Mouse (Mus musculus): ENCODE data around the gene Elovl7.
A peak's percentile ranks its signal among the peaks of the same experiment; 100 is the strongest.

Elovl7 gene

DNA sequence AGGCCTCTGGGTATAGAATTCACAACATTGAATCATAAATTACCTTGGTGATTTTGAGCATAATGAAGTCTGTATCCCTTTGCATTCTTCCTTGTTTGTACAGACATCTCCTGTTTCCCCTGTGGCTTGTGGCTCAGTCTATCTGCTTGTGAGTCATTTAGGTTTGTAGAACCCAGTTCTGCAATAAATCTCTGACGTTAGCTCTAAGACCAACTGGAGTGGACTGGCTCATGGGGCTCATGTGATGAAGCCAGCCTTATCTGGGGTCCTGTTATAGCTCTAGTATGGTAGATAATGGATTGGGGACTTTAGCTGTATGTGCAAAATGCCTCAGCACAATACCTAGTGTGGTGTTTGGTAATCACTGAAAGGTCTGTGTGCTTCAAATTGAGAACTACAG is 89.6 kb downstream of the Elovl7 start:
- no peak for DNase-seq

- DNase-seq: no peak
Measured at GRCm38 (mm10) chr13:108304680-108305079, 90.5 kb downstream of the Elovl7 start.

GRCm38 (mm10) chr13:108315702-108316486 is 101.7 kb downstream of the Elovl7 start, which contains the start of gene Depdc1b:
Depdc1b (plus strand) TSS chr13:108316332.
- peak; percentile 94 to 96 for DNase-seq

GRCm38 (mm10) chr13:108316487-108316903 is 102.3 kb downstream of the Elovl7 start:
- no peak for DNase-seq

DNA sequence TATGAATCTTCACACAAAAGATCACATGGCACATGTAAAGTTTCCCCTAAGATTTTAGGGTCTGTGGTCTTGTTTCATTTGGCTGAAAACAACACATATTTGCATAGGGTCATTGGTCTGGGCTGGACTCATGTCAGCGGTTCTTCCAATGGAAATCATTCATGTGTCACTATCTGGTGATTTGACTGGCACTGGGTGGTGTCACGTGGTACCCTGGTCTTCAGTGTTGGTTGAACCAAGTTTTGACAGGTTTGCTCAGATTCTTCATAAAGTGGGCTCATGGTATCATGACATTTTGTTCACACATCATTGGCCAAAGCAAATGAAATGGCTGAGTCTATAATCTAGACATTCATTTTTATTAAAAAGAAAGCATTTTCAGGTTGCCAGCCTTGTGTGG is 103.2 kb downstream of the Elovl7 start:
- no peak for DNase-seq

GRCm38 (mm10) chr13:108319028-108319427 is 104.8 kb downstream of the Elovl7 start:
- no peak for DNase-seq

DNA sequence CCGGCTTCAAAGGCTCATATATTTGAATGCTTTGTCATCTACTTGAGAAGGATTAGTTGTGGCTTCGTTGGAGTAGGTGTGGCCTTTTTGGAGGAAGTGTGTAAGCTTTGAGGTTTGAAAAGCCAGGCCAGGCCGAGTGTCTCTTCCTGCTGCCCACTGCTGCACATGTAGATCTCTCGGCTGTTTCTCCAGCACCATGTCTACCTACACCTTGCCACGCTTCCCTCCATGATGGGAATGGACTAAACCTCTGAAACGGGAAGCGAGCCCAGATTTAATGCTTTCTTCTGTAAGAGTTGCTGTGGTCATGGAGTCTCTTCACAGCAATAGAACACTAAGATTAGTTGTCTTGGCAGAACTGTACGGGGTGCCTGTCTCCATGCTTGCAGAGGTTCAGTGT is 106.0 kb downstream of the Elovl7 start:
- no peak for DNase-seq

- DNase-seq: no peak
Measured at GRCm38 (mm10) chr13:108322466-108322865, 108.3 kb downstream of the Elovl7 start.

GRCm38 (mm10) chr13:108323317-108323716 is 109.1 kb downstream of the Elovl7 start:
- no peak for DNase-seq

- DNase-seq: no peak
Measured at GRCm38 (mm10) chr13:108323866-108324829, 109.9 kb downstream of the Elovl7 start.

GRCm38 (mm10) chr13:108325871-108326270 is 111.7 kb downstream of the Elovl7 start:
- no peak for DNase-seq

GRCm38 (mm10) chr13:108326351-108326750 is 112.1 kb downstream of the Elovl7 start:
- no peak for DNase-seq

GRCm38 (mm10) chr13:108327047-108327446 is 112.8 kb downstream of the Elovl7 start:
- DNase-seq: no peak

DNA sequence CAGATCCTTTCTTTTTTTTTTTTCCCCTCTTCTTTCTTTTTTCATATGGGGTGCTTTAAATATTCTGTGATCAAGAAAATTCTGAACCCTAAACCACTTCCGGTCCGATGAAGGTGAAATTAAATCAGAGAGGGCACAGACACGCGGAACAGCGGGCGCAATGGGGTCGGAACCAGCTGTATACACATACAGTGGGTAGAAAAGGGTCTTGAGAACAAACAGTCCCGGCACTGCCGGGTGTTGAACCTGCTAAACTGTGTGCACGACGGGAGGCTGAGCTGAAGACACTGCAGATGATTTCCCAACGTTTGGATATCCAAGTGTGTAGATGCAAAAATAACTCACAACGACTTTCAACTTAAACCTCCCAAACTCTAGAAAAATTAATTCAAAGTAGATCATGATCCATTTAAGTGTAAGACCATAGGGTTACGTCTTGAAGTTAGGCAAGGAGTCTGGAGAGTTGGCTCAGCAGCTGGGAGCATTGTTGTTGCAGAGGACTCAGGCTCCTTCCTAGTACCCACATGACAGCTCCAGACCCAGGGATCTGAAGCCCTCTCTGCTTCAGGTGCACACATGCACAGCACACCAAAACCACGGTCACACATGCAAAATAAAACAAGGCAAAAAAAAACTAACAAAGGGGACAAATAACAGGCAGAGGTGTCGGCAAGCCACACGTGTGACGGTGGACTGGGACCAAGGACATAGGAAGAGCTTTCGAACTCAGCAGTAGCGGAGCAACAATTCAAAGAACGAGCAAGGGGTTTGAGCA is 114.4 kb downstream of the Elovl7 start:
- DNase-seq: no peak

- peak in 1 of 2 experiments; percentile 7 for DNase-seq
Measured at GRCm38 (mm10) chr13:108329693-108330092, 115.5 kb downstream of the Elovl7 start.

Data from cerebellum, postnatal 14 days (tissue).